Mouse (Mus musculus) T-cell, adult 2 months (primary cell): ENCODE data around the gene Procr.

Experiments used
- DNase-seq: peaks from one replicate; pipeline ENCODE4 v3.0.0; 2022; ENCODE audit warnings: low spot score

Gene Procr

DNA sequence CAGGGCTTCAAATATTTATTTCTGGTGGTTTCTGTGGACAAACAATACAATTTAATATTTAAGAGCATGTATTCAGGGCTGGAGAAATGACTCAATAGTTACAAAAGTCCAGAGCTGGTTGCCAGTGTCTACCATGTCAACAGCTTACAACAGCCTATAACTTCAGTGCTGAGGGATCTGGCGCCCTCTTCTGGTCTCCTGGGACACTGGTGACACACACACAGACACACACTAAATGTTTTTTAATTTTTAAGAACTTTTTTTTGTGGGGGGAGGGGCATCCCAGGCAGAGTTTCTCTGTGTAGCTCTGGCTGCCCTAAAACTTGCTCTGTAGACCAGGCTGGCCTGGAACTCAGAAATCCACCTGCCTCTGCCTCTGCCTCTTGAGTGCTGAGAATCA is 4.8 kb downstream of the Procr start:
- peak; percentile 40 for DNase-seq

- no peak for DNase-seq
Measured at GRCm38 (mm10) chr2:155756855-155757566, 6.1 kb downstream of the Procr start.

DNA sequence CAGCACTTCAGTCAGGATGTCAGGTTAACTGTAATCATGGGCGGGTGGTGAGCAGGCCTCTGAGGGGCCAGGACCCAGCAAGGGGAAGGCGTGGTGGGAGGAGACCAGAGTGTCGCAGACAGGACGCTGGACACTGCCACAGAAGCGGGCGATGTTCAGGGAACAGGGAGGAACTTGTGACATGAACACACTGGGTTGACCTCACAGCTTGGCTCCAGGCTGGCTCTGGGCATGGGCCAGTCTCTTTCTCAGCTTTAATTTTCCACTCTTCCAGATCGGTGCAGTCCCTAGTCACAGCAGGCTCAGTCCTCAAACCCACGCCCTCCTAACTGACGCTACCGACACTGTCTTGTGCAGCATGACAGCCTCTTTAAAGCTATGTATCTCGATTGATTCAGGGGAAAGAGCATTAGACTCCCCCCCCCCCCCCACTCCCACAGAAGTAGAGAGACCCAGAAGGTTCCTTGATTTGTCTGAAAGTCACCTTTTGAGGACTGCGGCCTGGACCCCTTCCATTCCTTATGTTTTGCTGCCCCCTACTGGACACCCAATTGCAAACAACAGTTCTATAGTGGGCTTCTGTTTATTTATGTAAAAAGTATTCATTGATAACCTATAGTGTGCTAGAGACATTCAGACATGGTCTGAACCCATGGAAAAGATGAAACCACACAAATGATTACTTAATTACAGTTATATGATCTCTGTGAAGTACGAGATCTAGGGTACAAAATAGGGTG is 13.9 kb downstream of the Procr start:
- DNase-seq = peak; percentile 78

DNA sequence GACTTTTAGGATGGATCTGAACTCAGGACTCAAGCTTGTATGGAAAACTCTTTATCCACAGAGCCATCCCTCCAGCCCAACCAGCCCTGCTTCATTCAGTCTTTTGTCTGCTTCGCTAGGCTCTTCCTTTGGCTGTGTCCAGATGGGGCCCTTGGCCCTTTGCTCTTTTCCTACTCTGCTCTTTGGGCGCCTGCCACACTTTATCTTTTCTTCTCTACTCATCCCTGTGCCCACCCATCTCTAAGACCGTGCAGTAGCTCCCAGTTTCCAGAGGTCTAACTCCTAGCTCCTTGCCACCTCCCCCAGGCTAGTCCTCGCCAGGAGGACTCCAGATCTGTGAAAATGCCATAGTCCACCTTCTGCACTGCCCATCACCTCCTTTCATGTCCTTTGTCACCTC is 22.7 kb downstream of the Procr start:
- DNase-seq = no peak

GRCm38 (mm10) chr2:155774261-155774926 is 23.5 kb downstream of the Procr start:
- DNase-seq = no peak

DNA sequence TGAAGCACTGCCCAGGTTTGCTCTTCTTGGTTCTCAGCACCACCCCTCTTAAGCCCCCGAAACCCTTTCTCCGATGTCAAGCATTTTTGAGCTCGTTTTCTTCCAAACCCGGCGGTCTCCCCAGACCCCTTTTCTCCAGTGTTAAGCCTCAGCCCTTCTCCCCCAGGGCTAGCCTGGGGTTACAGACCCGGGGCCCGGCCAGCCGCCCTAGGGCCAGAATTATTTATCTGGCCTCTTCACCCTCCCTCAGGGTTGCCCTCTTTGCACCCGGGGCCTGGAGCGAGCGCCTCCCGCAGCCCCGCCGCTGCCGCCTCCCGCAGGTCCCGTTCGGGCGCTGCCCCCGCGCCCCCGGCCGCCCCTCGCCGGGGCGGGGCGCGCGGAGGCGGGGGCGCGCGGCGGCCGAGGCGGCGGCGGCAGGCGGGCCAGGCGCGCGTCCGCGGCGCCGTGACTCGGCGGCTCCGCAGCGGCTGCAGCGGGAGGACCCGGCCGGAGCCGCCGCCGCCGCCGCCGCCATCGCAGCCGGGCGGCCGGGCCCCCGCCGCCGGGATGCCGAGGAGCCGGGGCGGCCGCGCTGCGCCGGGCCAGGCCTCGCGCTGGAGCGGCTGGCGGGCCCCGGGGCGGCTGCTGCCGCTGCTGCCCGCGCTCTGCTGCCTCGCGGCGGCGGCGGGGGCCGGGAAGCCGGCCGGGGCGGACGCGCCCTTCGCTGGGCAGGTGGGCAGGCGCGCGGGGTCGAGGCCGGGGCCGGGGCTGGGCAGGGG is 24.2 kb downstream of the Procr start, which contains the start of gene Mmp24:
TSS of gene Mmp24 (plus strand) at position 416 of the 758 bp plus-strand sequence.
- no peak for DNase-seq

DNA sequence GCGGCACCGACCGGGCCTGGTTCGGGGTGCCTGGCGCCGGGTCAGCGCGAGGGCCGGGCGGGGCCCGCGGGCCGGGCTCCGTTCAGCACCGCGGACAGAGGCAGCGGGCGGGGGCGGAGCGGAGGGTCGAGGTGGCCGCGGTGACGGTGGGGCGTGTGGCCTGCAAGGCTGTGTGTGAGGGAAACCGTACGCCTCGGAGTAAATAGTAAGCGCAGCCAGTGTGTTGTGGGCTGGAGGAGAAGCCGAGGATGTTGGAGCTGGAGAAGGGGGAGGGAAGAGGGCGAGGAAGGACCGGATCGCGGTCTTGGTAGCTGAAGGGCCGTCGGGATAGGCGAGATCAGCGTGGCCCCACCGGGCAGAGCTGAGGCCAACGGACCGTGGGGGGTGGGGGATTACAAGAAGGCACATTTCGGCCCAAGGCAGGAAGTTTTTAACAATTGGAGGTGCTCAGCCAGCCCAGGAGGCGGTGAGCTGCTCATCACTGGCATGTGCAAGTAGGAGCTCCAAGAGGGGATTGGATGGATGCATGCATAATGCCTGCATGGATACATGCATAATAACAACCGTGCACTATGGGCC is 24.9 kb downstream of the Procr start:
- peak; percentile 9 for DNase-seq

DNA sequence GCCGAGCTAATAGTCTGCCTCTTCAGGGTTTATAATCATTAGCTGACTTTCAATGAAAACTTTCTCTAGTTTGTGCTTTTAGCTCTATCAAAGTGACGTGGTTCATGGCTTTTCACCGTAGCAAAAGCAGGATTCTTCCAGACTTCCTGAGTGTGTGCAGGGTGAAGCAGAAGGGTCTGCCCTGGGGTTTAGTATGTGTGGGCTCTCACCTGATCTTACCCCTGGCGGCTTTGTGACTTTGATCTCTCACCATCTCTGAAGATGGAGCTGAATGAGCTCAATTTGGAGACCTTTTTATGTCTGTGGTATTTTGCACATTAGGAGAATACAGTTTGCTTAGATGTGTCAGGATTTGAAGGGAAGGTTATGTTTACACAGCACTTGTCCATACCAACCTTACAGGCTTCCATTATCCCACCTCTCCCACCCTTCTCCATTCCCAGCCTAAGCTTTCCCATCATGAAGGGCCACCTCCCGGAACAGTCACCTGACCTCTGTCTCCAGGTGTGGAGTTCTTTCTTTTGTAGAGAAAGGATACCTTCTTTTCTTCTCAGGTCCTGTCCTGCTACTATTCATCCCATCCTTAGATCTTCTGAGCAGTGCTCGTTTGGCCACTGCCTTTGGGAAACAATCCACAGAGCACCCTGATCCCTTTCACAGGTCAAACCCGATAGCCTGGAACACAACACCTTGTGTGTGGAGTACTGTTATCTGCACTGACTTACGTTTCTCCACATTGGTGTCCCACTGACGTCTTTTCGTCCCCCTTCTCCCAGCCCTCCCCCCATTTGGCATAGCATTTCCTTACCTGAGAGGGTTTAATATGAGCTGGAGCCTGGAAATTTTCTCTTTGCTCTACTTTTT is 26.1 kb downstream of the Procr start:
- no peak for DNase-seq

- no peak for DNase-seq
Measured at GRCm38 (mm10) chr2:155777688-155777985, 26.7 kb downstream of the Procr start.

- DNase-seq = no peak
Measured at GRCm38 (mm10) chr2:155778004-155778403, 27.1 kb downstream of the Procr start.

DNA sequence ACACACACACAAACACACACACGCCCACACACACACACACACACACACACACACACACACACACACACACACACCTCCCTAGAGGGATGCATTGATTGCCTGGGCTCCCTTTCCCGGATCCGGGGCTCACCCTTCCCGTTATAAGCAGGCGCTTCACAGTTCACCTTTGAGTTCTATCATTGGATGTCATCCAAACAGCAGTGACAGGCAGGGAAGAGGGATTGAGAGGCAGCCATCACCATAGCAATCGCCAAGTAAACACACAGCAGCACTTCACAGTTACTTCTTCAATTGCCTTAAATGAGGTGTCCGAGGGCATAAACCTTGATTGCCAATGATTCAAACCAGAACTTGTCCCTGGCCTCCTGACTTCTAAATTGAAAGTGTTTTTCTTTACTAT is 28.1 kb downstream of the Procr start:
- DNase-seq = no peak

DNA sequence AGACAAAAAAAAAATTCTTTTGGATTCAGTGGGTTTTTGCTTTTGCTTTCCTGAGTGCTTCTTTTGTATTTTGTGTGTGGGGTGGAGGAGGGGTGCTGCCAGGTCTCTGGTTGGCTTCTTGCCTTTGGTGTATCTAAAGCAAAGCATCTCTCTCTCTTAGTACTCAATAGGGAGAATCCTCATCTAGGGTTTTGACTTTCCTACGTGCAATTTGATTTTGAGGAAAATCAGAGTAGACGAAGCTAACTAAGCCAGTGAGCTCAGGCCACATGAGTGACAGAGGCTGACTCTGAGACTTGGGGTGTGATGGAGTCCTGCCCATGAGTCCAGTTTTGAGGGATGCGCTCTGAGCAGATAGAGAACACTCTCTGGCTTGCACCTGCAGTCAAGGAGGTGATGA is 28.6 kb downstream of the Procr start:
- DNase-seq = no peak

GRCm38 (mm10) chr2:155784534-155784933 is 33.6 kb downstream of the Procr start:
- DNase-seq = no peak

DNA sequence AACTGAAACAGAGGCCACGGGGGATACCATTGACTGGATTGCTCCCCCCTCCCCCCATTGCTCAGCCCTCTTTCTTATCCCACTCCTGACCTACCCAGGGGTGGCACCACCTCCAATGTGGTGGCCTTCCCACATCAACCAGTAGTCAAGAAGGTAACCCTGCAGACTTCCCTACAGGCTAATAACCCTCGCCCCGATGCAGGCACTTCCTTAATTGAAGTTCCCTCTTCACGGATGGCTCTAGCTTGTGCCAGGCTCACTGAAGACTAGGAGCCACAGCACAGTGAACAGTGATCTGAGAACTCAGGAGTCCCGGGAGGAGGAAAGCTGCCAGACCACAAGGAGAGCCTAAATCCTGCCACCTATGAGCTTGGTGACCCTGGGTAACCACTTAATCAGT is 36.0 kb downstream of the Procr start:
- no peak for DNase-seq

- no peak for DNase-seq
Measured at GRCm38 (mm10) chr2:155787949-155788931, 37.3 kb downstream of the Procr start.

DNA sequence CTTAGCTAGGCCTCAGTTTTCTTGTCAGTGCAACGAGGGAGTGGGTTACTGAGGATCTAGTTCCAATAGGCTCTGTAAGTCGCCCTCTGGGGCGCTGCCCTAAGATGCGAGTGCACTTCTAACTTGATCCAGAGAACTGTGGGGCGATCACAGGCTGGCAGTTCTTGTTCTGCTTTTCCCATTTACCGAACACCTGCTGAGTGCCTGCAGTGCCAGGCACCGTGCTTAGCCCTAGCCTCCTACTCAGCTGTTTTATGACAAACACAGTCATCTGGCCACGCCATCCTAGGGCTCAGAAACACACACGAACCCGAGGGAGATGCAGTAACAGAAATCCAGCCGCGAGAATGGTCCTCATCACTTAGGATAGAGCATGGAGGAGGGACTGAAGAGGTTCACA is 42.0 kb downstream of the Procr start:
- DNase-seq = no peak

DNA sequence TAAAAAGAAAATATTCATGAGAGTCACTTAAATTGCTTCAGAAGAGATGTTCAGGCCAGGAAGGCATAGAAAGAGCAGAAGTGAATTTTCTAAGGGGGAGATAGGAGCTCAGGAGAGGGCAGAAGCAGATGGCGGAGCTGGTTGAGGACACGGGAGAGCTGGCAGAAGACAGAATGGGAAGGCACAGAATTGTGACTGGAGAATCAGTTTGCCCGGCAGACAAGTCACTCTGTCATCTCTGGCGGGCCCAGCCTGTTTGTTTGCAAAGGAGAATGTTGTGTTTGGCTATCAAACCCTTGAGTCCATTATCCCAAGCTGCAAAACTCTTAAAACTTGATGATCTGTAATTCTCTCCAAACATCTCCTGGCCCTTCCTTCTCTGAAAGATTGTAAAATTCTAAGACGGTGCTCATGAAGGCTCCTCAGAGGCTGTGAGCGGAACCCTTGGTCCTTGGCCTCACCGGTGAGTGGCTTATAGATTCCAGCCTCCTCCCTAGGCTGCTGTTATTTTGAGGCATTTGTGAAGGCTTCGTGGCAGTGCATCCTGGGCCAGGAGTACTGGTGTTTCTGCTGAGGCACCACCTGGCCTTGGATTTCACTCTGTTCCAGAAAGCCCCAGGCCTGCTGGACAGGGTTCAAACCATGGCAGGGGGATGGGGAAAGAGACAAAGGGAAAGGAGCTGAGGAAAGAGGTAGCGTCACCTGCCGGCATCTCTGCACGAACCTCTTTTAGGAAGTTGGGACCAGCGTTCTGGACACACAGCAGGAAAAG is 43.9 kb downstream of the Procr start:
- DNase-seq = no peak

DNA sequence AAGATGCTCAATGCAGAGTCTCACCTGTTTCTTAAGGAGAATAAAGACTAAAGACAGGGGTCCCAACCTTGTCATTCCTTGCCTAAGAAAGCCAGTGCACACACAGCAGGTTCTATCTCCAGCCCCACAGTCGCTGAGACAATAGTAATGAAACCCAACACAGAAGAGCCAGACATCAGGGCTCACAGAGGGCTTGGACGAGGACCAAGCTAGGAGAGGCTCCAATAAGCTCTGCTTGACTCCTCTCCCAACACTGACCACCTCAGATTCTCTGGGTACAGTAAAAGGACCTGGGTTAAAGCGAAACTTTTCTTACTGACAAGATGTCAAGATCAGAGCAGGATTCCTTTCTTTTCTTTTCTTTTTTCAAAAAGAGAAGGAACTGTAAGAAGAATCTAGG is 47.7 kb downstream of the Procr start:
- DNase-seq = no peak

DNA sequence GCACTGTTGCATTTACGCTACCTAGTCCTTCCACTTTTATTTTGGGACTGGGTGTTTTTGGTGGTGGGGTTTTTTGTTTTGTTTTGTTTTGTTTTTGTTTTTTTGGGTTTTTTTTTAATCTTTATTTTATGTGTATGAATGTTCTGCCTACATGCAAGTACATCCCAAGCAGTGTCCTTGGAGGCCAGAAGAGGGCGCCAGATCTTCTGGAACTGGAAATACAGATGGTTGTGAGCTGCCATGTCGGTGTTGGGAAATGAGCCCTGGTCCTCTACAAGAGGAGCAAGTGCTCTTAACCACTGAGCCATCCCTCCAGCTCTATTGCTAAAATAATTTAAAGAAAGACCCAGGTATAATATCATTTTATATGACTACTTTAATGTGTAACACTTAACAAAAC is 51.8 kb downstream of the Procr start:
- DNase-seq = no peak
